Mouse (Mus musculus) cerebellum, adult (tissue): ENCODE results near the gene Gipc3.

Experiments used
- ATAC-seq: cut with Nextera tagmentation; 2 replicates; pipeline ENCODE4 v1.9.2; 2017; ENCODE audit warnings: mild to moderate bottlenecking, moderate library complexity, mixed read lengths; ENCODE audit not compliant: insufficient number of reproducible peaks, low FRiP score, low TSS enrichment

The Gipc3 gene

DNA sequence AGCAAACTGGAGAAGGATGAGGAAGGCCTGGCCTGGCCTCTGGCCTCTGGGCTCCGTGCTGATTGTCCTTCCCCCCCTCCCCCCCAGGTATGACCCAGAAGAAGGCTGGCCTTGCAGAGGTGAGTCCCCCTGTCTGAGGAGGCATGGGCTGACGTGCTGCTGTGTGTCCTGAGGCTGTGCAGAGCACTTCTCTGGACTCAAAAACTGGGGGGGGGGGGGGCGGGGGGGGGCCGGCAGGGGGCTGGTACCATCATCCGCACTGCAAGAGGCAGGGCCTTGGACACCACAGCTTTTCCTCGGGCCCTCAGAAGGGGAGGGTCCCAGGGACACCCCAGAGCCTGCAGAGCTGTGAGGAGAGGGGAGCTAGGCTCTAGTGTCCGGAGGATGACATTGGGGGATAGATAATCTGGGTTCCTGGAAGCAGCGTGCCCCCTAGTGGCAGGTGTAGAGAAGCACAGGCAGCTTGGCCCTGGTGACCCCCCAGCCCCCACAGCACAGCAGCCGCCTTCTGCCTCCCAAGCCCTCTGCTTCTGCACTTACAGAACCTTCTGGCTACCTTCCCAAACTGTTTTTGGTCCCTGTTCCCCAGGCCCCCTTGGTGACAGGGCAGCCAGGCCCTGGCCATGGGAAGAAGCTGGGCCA, 38.3 kb downstream of the Gipc3 start:
- ATAC-seq = no peak

DNA sequence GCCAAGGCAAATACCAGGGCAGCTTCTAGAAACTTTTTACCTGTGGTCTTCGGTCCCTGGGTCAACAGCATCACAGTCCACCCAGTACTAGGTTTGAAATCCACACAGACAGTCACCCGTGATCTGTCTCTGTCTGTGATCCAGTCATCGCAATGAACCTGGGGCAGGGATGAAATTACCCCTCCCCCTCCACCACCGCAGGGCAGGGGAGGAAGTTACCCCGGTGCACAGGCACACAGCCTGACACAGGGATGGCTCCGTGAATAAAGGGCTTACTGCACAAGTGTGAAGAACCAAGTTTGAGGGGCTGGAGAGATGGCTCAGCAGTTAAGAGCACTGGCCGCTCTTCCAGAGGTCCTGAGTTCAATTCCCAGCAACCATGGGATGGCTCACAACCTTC, 39.3 kb downstream of the Gipc3 start:
- no peak for ATAC-seq

DNA sequence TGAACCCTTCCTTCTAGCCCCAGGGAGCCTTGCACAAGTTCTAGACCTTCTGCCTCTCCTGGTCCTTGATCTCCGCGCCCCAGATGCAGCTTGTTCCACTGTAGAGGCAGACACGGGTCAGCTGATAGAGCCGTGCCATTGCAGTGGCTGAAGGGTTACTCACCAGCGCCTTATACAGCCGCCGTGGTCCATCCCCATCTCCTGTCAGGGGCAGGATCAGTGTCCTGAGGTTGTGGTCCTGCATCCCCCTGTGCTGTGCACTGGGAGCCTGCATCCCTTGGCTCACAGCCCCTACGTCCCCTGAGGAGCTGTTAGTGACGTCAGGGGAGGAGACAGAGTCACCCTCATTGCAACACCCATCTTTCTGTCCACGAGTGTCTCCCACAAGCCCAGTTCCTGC, 39.8 kb downstream of the Gipc3 start:
- no peak for ATAC-seq

DNA sequence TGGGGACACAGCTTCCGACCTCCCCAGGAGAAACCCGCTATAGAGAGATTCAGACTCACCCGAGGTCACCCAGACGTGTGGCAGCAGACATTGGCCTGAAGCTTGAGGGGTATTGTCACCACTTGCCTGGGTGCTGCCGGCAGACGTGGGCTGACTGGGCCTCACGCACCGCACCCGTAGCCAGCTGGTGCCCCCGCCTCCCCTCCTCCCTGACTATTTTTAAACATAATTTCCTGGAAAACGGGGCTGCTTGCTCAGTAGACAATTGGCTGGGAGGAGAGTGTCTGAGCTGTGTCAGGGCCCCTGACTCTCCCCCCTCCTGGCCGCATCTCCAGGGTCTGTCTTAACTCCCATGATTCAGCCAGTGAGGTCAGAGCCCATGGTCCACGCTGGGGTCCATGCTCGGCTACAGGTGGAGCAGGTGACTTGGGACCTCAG, 40.3 kb downstream of the Gipc3 start:
- ATAC-seq = no peak

DNA sequence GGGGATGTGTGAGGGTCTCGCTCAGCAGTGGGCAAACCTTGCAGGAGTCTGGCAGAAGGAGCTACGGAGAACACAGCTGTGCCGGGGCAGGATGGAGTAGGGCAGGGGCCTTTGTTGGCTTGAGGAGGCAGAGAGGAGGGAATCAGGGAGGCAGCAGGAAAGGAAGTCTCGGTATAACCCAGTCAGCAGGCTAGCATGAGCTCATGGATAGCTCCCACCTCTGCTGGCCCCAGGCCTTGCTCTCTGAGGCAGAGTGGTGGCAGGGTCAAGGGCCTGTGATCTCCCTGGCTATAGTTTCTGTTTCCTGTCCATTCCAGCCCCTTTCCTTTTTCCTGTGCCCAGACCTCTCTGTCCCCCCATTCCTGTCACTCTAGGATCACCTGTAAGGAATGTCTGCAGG, 40.8 kb downstream of the Gipc3 start:
- no peak for ATAC-seq

DNA sequence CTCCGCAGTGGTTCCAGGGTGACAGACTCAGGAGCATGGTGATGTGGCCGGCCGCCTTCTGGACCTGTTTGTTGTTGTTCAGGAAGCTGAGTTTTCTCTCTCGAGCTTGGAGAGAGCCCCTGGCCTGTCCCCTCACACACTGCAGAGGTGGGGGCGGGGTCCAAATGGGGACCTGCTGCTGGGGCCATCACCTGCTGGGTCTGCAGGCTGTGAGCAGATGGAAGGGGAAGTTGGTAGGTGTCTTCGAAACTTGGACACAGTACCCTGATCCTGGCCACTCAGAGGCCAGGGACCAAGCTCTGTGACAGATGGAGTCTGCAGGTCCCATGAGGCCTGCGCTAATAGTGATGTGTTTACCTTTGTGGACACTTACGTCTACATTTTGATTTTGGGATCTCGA, 41.7 kb downstream of the Gipc3 start:
- ATAC-seq = no peak

DNA sequence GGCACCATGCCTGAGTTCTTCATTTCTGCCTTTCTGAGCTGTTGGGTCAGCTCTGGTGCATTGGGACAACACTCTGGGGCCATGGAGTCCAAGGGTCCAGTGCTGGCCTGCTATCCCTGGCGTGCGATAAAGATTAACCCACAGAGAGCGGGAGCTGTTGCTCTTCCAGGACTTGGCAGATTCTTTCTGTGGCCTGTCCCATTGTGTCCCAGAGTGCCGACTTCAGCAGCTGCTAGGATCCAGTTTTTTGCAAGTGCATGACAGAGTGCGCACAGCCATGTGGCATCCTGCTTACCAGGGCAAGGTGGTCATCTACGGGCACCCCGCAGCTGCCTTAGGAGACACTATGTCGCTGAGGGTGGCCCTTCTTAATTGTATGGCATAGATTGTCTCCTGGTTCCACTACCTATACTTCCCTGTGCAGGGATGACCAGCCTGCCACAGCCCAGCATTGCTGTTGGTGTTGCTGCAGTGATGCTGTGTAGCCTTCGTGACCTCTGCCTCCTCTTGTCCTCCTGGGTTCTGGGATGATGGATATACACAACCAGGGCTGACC, 42.6 kb downstream of the Gipc3 start:
- ATAC-seq = no peak

DNA sequence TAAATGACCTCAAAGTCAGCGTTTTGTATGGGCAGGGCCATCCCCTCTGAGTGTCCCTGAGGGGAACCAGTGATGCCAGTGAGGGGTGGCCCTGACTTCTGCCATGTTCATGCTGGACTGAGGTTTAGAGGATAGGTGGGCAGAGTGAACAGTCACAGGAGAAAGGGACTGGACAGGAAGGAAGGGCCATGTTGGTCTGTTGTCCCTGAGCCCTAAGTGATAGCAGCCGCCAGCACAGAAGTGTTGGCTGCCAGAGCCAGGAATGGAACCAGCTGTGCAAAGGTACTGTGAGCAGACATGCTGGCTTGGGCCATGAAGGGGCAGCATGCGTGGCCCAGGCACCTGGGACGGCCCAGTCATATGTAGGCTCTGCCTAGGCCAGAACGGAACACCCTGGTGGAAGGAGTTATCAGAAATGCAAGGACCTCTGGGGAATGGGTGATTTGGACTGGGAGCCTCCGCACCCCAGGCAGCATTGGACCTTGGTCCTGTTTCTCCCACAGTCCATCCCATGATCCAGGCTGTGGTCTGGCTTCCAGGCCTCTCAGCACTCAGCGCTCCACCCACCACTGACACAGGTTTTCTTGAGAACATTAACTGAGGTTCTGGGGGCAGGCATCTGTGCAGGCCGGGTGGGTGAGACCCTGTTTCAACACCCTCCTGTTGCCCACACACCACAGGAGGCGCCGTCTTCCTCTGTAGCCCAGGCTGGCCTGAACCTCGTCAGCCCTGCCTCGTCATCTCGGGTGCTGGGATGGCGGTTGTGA, 43.3 kb downstream of the Gipc3 start:
- ATAC-seq = no peak

DNA sequence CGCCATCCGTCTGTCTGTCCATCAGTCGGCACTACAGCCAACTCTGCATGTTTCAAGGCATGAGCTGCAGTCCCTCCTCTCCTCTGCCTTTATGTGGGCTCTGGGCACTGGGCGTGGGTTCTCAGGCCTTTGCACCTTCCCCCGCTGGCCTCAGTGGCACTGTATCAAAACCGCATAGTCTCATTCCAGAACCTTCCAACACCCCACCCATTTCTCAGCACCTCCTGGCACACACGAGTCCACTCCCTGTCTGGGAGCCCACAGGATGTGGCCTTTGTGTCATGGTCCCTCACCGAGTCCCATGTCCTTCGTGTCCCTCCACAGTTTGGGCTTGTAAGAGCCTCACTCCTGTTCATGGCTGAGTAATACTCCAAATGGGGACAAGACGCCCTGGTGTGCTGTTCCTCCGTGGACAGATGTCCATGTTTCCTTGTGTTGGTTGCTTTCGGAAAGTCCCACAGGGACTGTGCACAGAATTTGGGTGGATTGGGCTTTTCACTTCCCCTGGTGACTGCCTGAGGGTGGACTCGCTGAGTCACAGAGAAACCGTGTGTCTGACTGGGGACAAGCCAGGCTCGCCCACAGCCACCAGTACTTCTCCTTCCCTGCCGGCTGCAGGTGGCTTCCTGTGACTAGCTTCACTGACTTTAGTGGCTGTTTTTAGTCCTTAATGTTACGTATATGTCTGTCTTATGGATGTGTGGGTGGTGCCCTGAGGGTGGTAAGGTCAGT, 44.5 kb downstream of the Gipc3 start:
- ATAC-seq = no peak

DNA sequence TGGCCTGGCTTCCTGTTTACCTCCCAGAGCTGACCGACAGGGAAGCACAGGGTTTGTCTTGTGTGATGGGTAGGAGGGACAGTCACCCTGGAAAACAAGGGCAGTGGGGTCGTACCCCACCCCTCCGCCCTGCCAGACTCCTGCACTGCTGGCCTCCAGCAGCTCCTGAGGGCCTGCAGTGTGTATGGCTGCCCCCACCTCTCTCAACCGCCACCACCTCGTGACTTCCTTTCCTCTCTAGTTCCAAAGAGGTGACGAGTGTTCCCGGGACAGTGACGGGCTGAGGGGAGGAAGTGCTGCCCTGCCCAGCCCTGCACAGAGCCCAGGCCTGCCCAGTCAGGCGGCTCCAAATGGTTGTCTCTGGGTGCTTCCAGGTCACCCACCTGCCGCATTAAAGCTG, 45.2 kb downstream of the Gipc3 start:
- no peak for ATAC-seq

DNA sequence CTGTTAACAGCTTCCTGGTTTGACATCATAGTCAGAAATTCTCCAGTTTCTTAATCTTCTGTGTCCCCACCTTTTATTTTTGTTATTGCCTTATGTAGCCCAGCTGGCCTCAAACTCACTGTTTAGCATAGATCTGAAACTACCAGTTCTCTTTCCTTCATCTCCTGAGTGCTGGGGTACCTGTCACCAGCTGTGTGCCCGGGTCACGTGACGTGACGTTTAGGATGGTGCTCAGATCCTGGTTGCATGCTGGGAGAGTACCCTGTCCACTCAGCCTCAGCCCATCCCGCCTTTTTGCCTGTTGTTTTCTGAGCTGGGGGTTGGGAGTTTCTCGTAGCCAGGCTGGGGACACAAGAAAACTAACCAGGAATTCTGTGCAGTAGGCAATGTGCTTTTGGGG, 45.8 kb downstream of the Gipc3 start:
- no peak for ATAC-seq

DNA sequence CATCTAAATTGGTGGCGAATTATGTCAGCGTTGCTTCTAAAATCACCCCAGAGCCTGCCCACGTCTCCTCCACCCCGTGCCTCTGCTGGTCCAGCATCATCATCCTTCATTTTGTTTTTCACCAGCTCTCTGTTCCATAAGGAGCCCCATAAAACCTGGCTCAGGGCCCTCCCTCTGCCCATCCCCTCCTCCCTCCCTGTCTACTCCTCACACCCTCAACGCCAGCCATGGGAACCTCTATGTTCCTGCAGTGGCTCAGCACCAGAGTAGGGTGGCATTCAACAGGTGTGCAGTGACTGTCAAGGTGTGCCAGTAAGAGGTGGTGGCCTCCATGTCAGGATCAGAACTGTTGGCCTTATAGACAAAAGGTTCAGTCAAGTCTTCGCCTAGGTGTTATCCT, 47.9 kb downstream of the Gipc3 start:
- no peak for ATAC-seq

DNA sequence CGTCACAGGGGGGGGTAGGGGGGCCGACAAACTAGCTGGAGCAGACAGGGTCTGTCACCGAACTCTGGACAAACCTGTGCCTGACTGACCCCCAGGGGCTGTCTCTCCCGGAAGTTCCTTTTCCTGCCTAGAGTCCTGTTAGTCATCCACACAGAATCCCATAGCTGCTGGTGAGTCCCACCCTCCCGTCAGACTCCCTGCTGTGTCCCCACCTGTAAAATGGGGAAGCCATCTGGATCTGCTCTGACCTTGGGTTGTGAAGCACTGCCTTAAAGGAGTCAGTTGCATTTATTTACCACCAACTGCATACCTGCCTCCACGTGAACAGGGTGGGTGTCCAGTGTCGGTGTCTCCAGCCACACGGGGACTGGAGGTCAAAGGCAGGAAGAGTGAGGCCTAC, 48.6 kb downstream of the Gipc3 start:
- ATAC-seq = no peak

DNA sequence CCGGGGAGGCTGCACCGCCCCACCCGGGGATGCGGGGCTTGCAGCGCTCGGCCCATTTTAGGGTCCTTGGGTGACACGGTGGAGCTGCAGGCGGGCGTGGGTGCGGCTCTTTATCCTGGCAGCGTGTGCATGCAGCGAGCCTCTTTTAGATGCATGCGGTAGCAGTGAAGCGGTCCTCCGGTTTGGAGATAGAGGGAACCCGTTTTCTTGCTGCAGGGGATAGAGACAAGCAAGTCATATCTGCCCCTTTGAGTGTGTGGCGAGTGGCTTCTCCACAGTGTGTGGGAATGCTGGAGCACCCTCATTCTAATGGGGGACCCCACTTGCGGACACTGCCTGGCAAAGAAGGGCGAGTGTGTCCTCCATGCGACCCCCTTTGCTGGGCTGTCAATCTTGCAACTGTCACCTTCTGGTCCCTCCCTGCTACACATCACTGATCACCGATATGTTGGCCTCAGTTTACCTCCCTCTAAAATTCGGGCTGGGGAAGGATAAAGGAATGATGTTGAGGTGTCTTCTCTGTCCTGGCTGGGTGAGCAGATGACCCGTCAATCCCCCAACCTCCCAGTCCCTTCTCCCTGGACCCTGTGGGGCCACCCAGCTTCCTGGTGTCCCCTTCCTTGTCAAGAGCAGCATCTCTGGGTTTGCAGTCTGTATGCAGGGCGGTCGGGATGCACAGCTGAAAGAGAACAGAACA, 49.6 kb downstream of the Gipc3 start:
- no peak for ATAC-seq

DNA sequence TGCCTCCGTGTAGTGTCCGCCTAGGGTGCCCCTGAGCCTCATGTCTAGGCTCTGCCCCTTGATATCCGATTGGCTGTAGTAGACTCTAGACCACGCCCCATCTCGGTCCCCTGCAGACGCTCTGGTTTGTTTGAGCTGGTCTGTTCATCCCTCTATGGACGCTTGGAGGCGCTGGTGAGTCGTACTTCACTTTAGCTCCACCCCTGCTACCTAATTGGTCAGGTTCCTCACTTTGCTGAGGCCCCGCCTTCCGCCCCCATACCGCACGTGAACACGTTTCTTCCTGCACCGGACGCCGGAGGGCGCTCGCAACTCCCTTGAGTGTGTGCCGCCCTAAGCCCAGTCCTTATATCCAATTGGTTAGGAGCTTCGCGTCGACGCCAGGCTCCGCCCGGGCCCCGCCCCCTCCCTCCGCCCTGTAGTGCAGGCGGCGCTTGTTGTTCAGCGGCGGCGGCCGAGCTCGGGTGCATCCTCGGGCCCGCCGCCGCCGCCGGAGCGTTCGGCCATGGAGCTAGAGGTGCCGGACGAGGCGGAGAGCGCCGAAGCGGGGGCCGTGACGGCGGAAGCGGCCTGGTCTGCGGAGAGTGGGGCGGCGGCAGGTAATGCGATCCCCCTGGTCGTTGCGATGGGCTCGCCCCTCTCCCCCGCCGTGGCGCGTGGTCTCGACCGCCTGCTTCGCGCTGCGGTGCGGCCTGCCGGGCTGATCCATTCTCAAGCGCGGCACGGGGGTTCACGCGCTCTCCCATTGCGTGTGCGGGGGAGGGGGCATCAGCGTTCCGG, 50.3 kb downstream of the Gipc3 start, which contains the start of gene Pip5k1c:
Pip5k1c (plus strand) TSS at position 410 of the 780 bp plus-strand sequence.
- peak; percentile 69 for ATAC-seq

DNA sequence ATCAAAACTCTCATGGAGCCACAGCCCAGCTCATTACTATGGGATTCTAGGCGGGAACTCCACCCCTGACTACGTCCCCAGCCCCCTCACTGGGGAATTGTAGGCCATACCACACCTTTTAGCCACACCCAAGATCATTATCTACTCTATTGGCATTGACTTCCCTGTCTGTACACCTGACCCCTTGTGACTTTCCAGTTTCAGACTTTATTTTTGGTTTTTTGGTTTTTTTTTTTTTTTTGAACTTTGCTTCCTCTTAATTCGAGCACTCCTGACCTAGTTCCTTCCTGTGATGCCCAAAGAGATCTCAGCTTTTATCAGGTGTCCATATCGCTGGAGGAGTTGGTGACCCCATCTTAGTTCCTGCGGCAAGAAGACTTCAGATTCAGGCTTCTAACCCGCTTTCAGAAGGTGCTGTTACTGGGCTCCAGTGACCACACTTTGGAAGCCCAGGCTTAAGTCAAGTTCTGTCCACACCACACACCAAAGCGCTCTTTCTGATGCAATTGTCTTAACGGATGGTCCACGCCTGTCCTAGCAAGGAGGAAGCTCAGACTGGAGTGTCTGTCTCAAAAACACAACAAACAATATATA, 51.5 kb downstream of the Gipc3 start, which contains the start of gene Tjp3:
Tjp3 (minus strand) TSS at position 71 of the 594 bp plus-strand sequence.
- no peak for ATAC-seq

DNA sequence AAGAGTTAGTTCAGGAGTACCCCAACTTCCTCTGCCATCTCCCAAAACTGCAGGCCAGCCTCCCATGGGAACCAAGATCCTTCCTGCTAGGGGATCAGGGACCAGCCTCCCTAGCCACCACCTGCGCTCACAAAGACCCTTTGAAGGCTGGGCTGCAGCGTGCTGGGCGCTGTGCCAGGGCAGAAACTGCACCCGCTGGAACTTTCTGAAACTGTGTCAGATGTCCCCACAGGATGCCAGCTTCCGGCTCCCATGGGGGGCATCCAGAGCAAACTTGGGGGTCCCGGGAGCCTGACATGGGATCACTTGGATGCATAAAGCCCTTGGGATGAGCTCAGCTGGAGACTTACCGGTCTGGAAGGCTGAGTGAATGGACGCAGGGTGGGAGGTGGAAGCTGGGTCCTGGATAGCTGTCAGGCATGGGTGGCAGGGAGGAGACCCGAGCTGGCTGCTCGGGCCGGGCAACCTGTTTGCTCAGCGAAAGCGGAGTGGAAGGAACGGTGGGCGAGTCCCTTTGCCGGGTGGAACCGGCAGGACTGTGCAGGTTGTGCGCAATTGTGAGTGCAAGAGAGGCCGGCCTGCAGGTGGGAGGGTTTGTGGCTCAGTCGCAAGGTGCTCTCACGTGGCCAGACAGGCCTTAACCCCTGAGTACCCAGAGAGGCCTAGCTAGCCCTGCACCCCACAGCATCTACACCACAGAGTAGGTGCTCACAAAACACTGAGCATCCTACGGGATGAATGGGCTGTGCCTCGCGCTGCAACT, 52.2 kb downstream of the Gipc3 start:
- ATAC-seq = no peak

DNA sequence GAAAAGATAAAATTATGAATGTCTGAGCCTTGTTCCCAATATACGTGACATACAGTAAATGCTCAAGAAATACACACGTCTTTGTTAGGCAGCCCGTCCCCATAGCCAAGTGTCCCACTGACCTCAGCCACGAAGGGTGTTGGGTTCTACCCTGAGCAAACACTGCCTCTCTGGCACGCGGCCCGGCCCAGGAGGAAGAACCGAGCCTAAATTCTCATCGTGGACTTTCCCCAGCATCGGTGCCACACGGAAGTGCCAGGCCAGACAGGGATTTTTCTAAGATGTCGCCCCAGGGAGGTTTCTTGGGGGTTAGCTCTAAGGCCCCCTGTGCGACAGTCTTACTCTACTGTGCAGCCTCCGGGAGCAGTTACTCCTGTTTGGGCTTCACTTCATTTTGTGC, 53.3 kb downstream of the Gipc3 start:
- no peak for ATAC-seq

DNA sequence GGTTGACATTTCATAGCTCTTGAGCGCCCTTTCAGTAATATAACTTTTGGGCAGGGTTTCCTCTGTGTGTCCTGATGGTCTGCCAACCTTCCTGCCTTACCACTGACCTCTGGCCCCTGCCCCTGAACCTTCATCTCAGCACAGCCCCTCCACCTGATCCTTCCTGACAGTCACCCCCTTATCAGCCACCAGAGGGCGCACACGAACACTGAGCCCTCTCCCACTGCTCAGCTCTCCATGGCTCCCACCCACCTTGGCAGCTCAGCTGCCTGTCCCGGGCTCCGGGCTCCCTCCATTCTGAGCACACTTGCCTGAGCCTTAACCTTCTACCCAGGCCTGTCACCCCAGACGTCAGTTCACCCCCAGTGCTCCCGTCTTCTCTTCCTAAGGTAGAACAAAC, 53.8 kb downstream of the Gipc3 start:
- no peak for ATAC-seq
